Mouse (Mus musculus): Measurements from ENCODE around the gene Slc6a8. TPM values are rescaled to one million over a fixed set of nuclear protein-coding genes. Genes with fewer than 3 reads are reported as not detected.

Slc6a8 gene
- polyA plus RNA-seq, 1 experiment from 2014 or later: 46.8 TPM

GRCm38 (mm10) chrX:73673968-73674661, 1.2 kb downstream of the Slc6a8 start:
- H3K4me2 ChIP-seq (replicated peaks; ENCODE audit: low read depth): peak overlapping the region; percentile 63
- WGBS: 19% methylated on average over 20 of the region's 20 CpGs
- ATAC-seq: peak; percentile 20; the same call in 1 of the 2 replicates
- no peak for TF ChIP-seq CTCF (IDR thresholded peaks at IDR 0.05; ENCODE audit: low read depth)
- H3K4me3 ChIP-seq (ENCODE audit: low read depth, low read length): peak overlapping the region; percentile 60
- H3K9me3 ChIP-seq (ENCODE audit: control insufficient read depth): no peaks in the 10 kb centered on the region
- H3K27ac ChIP-seq (ENCODE audit: low read depth, low read length): peak overlapping the region; percentile 85
- H3K27me3 ChIP-seq (replicated peaks; ENCODE audit: control insufficient read depth, insufficient read depth, low read length): no peaks in the 10 kb centered on the region
- peaks cover 3% of the 10 kb centered on the region; the same call in 1 of the 2 replicates for H3K36me3 ChIP-seq (ENCODE audit: control insufficient read depth, insufficient read depth)
- no peaks in the 10 kb centered on the region; the same call in 1 of the 2 replicates for H3K4me1 ChIP-seq (replicated peaks; ENCODE audit: control insufficient read depth, insufficient read depth, low read length)
- peak overlapping the region; percentile 79 for H3K9ac ChIP-seq (ENCODE audit: low read depth, low read length)

DNA sequence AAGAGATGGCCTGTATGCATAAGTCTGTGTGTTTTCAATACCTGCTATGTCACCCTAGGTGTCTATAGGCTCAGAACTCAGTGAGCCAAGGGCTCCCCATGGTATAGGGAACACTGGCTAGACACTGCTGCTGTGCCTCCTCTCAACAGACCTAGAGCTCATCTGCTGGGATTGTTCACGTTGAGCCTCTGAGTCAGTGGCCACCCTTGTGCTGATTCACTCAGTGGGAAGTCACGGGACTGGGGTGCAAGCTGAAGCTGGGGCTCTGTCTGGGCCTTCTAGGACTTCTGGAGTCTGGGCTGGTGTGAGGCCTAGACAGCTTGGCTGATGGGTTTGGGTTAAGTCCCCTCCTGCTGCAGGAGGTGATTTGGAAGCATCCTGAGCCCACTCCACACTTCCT, 2.3 kb downstream of the Slc6a8 start:
- Histone ChIP-seq H3K4me3 (ENCODE audit: low read depth, low read length) (peak overlapping the region; percentile 60; the same call in 1 of the 2 replicates), H3K4me2 (replicated peaks; ENCODE audit: low read depth) (peak overlapping the region; percentile 63), H3K4me1 (replicated peaks; ENCODE audit: control insufficient read depth, insufficient read depth, low read length) (no peaks in the 10 kb centered on the region; the same call in 1 of the 2 replicates), H3K36me3 (ENCODE audit: control insufficient read depth, insufficient read depth) (peaks cover 6% of the 10 kb centered on the region; the same call in 1 of the 2 replicates), H3K27ac (ENCODE audit: low read depth, low read length) (no peak overlapping the region), H3K27me3 (replicated peaks; ENCODE audit: control insufficient read depth, insufficient read depth, low read length) (no peaks in the 10 kb centered on the region), H3K9ac (ENCODE audit: low read depth, low read length) (0 out of 2 replicates have a peak overlapping the region, but pooled peaks have one; percentile 79), H3K9me3 (ENCODE audit: control insufficient read depth) (no peaks in the 10 kb centered on the region)
- no peak for ATAC-seq
- TF ChIP-seq CTCF (IDR thresholded peaks at IDR 0.05; ENCODE audit: low read depth): no peak
- 64% methylated on average over 2 of the region's 2 CpGs for WGBS

GRCm38 (mm10) chrX:73676668-73677067, 3.7 kb downstream of the Slc6a8 start:
- Histone ChIP-seq H3K27ac (ENCODE audit: low read depth, low read length) (no peak overlapping the region), H3K4me3 (ENCODE audit: low read depth, low read length) (no peak overlapping the region), H3K4me1 (replicated peaks; ENCODE audit: control insufficient read depth, insufficient read depth, low read length) (no peaks in the 10 kb centered on the region; the same call in 1 of the 2 replicates), H3K9me3 (ENCODE audit: control insufficient read depth) (no peaks in the 10 kb centered on the region), H3K4me2 (replicated peaks; ENCODE audit: low read depth) (no peak overlapping the region), H3K27me3 (replicated peaks; ENCODE audit: control insufficient read depth, insufficient read depth, low read length) (no peaks in the 10 kb centered on the region), H3K36me3 (ENCODE audit: control insufficient read depth, insufficient read depth) (peaks cover 12% of the 10 kb centered on the region; the same call in 1 of the 2 replicates), H3K9ac (ENCODE audit: low read depth, low read length) (no peak overlapping the region)
- no peak for ATAC-seq
- no peak for TF ChIP-seq CTCF (IDR thresholded peaks at IDR 0.05; ENCODE audit: low read depth)
- 96% methylated on average over 4 of the region's 4 CpGs for WGBS

- ATAC-seq: no peak
- no peak for TF ChIP-seq CTCF (IDR thresholded peaks at IDR 0.05; ENCODE audit: low read depth)
- H3K27me3 ChIP-seq (replicated peaks; ENCODE audit: control insufficient read depth, insufficient read depth, low read length): no peaks in the 10 kb centered on the region
- no peaks in the 10 kb centered on the region for H3K9me3 ChIP-seq (ENCODE audit: control insufficient read depth)
- peaks cover 12% of the 10 kb centered on the region for H3K36me3 ChIP-seq (ENCODE audit: control insufficient read depth, insufficient read depth)
- 89% methylated on average over 2 of the region's 2 CpGs for WGBS
- no peak overlapping the region for H3K9ac ChIP-seq (ENCODE audit: low read depth, low read length)
- H3K4me3 ChIP-seq (ENCODE audit: low read depth, low read length): no peak overlapping the region
- no peak overlapping the region for H3K27ac ChIP-seq (ENCODE audit: low read depth, low read length)
- no peaks in the 10 kb centered on the region for H3K4me1 ChIP-seq (replicated peaks; ENCODE audit: control insufficient read depth, insufficient read depth, low read length)
- no peak overlapping the region for H3K4me2 ChIP-seq (replicated peaks; ENCODE audit: low read depth)
Observed at GRCm38 (mm10) chrX:73684156-73684555, 11.2 kb downstream of the Slc6a8 start.

- Histone ChIP-seq H3K4me1 (replicated peaks; ENCODE audit: control insufficient read depth, insufficient read depth, low read length) (no peaks in the 10 kb centered on the region), H3K9ac (ENCODE audit: low read depth, low read length) (no peak overlapping the region), H3K36me3 (ENCODE audit: control insufficient read depth, insufficient read depth) (peaks cover 9% of the 10 kb centered on the region), H3K27ac (ENCODE audit: low read depth, low read length) (peak overlapping the region; percentile 82), H3K4me3 (ENCODE audit: low read depth, low read length) (no peak overlapping the region), H3K27me3 (replicated peaks; ENCODE audit: control insufficient read depth, insufficient read depth, low read length) (no peaks in the 10 kb centered on the region), H3K9me3 (ENCODE audit: control insufficient read depth) (no peaks in the 10 kb centered on the region), H3K4me2 (replicated peaks; ENCODE audit: low read depth) (no peak overlapping the region)
- ATAC-seq: peak; percentile 67
- TF ChIP-seq CTCF (IDR thresholded peaks at IDR 0.05; ENCODE audit: low read depth): no peak
Observed at GRCm38 (mm10) chrX:73684978-73685377, 12.0 kb downstream of the Slc6a8 start.

GRCm38 (mm10) chrX:73685629-73686028, 12.7 kb downstream of the Slc6a8 start:
- no peak for TF ChIP-seq CTCF (IDR thresholded peaks at IDR 0.05; ENCODE audit: low read depth)
- 42% methylated on average over 3 of the region's 3 CpGs for WGBS
- peak overlapping the region; percentile 82 for H3K27ac ChIP-seq (ENCODE audit: low read depth, low read length)

More at GRCm38 (mm10) chrX:73685629-73686028, 12.7 kb downstream of the Slc6a8 start:
- H3K27me3 ChIP-seq (replicated peaks; ENCODE audit: control insufficient read depth, insufficient read depth, low read length): no peaks in the 10 kb centered on the region
- H3K36me3 ChIP-seq (ENCODE audit: control insufficient read depth, insufficient read depth): peaks cover 7% of the 10 kb centered on the region
- H3K4me2 ChIP-seq (replicated peaks; ENCODE audit: low read depth): no peak overlapping the region
- no peak overlapping the region for H3K4me3 ChIP-seq (ENCODE audit: low read depth, low read length)
- no peaks in the 10 kb centered on the region for H3K9me3 ChIP-seq (ENCODE audit: control insufficient read depth)
- no peak overlapping the region for H3K9ac ChIP-seq (ENCODE audit: low read depth, low read length)
- peak; percentile 84 for ATAC-seq
- H3K4me1 ChIP-seq (replicated peaks; ENCODE audit: control insufficient read depth, insufficient read depth, low read length): no peaks in the 10 kb centered on the region
